Comparison of ENCODE assay signal across 11 mouse cellular contexts in genomic region chr16:57858151-57858764, GRCm38 (mm10).
DNase-seq lines count a peak whose midpoint lies in the region; ATAC-seq and TF ChIP-seq lines count a peak whose summit lies in the region.
"Had no signal": no experiment of that assay in that cellular context is flagged by ENCODE, and none has a peak within 500 bp of the region (broad histone marks: within the 10 kb centered on the region; RNA-seq: fewer than 3 reads in every experiment).

No protein-coding gene starts in this region.

- H3K27me3 ChIP-seq in heart, adult 2 months (ENCODE audit: control insufficient read depth, insufficient read depth, low read length): no peaks in the 10 kb centered on the region
- no peaks in the 10 kb centered on the region for H3K27me3 ChIP-seq in hindbrain, embryonic 10.5 days (ENCODE audit: insufficient read depth, poor library complexity, severe bottlenecking)
- no peaks in the 10 kb centered on the region for H3K27me3 ChIP-seq in midbrain, embryonic 12.5 days

- no peaks in the 10 kb centered on the region for H3K79me2 ChIP-seq in heart, adult 2 months (replicated peaks; ENCODE audit: control insufficient read depth, insufficient read depth, low read length)

- intact Hi-C loops in heart, adult 2 months (cut with DNase I): loop anchor here (10.0 kb wide), 1 partner anchor 193 kb away; no protein-coding TSS in a partner anchor
- intact Hi-C loops in heart, postnatal 25 days (cut with DNase I): no loop called here

- no peak for TF ChIP-seq EP300 in heart, adult 2 months (IDR thresholded peaks at IDR 0.05; ENCODE audit: insufficient read depth, low read depth, low read length)

- 0 out of 2 replicates have a peak overlapping the region, but pooled peaks have one; percentile 11 for H3K4me2 ChIP-seq in midbrain, embryonic 12.5 days (replicated peaks)

- ATAC-seq in midbrain, embryonic 12.5 days (ENCODE audit: low FRiP score, low read depth): peak; percentile 45

- no peaks in the 10 kb centered on the region for H3K9me3 ChIP-seq in hindbrain, embryonic 10.5 days
- no peaks in the 10 kb centered on the region for H3K9me3 ChIP-seq in midbrain, embryonic 12.5 days

- H3K4me1 ChIP-seq in heart, adult 2 months (ENCODE audit: control insufficient read depth, insufficient read depth, low read length): peaks cover 11% of the 10 kb centered on the region
- H3K4me1 ChIP-seq in hindbrain, embryonic 10.5 days (replicated peaks): peaks cover 16% of the 10 kb centered on the region
- H3K4me1 ChIP-seq in midbrain, embryonic 12.5 days: peaks cover 12% of the 10 kb centered on the region

- 16% methylated on average over 2 of the region's 2 CpGs for WGBS in heart, adult 2 months
- 1% methylated on average over 2 of the region's 2 CpGs for WGBS in hindbrain, embryonic 10.5 days
- 3% methylated on average over 2 of the region's 2 CpGs for WGBS in midbrain, embryonic 12.5 days

- H3K9ac ChIP-seq in heart, adult 2 months (ENCODE audit: low read depth, low read length): no peak overlapping the region; the same call in 1 of the 2 replicates
- H3K9ac ChIP-seq in midbrain, embryonic 12.5 days (replicated peaks): no peak overlapping the region

- peak overlapping the region; percentile 36; the same call in 1 of the 2 replicates for H3K27ac ChIP-seq in heart, adult 2 months
- H3K27ac ChIP-seq in hindbrain, embryonic 10.5 days: peak overlapping the region; percentile 64
- H3K27ac ChIP-seq in midbrain, embryonic 12.5 days (replicated peaks): no peak overlapping the region
- H3K27ac ChIP-seq: stomach, postnatal 0 days had no signal

- peaks cover 10% of the 10 kb centered on the region for H3K36me3 ChIP-seq in heart, adult 2 months (ENCODE audit: control insufficient read depth, insufficient read depth, low read length)
- H3K36me3 ChIP-seq in hindbrain, embryonic 10.5 days: no peaks in the 10 kb centered on the region
- H3K36me3 ChIP-seq in midbrain, embryonic 12.5 days: no peaks in the 10 kb centered on the region

- H3K4me3 ChIP-seq in heart, adult 2 months: no peak overlapping the region
- no peak overlapping the region for H3K4me3 ChIP-seq in hindbrain, embryonic 10.5 days
- H3K4me3 ChIP-seq in midbrain, embryonic 12.5 days: no peak overlapping the region

- no peak for TF ChIP-seq CTCF in heart, adult 2 months (IDR thresholded peaks at IDR 0.05)

- no peak for TF ChIP-seq POLR2A in heart, adult 2 months (IDR thresholded peaks at IDR 0.05; ENCODE audit: insufficient read depth, low read depth, low read length)

- no peak for DNase-seq in heart, adult 2 months
- no peak for DNase-seq in heart, postnatal 25 days (ENCODE audit: low spot score)
- peak; percentile 45 for DNase-seq in Muller cell, postnatal 12 days (ENCODE audit: inconsistent ontology term)
- peak; percentile 9 for DNase-seq in hindbrain, embryonic 10.5 days (ENCODE audit: low spot score)
- no peak for DNase-seq in layer of hippocampus, adult 8-10 months (ENCODE audit: low spot score in 2 of 2)
- DNase-seq in urinary bladder, postnatal 25 days (ENCODE audit: low spot score): no peak
- no peak for DNase-seq in ovary, adult 18-20 months (ENCODE audit: low spot score)
- DNase-seq: cerebellum, adult 2 months; lung, postnatal 4 days had no signal

Comparison
In these comparisons a context has a peak if more than half of its experiments do, and no peak if none do; other contexts are left out.
1. DNase-seq: peak in Muller cell, postnatal 12 days (single experiment) and hindbrain, embryonic 10.5 days (single experiment); none in heart, adult 2 months (0 of 2), heart, postnatal 25 days (single experiment), layer of hippocampus, adult 8-10 months (0 of 2), urinary bladder, postnatal 25 days (single experiment) and ovary, adult 18-20 months (single experiment).